Mouse (Mus musculus) midbrain, embryonic 14.5 days (tissue): ENCODE results near the gene Ric3. TPM values are rescaled to one million over a fixed set of nuclear protein-coding genes. Genes with fewer than 3 reads are reported as not detected.

Experiments
- polyA plus RNA-seq: library from polyadenylated mRNA; unstranded; fragments of >200 nt; fragmentation: Nextera tagmentation; extraction: Ambion mirVana; gene quantifications from 2 replicates; pipeline ENCODE4 v1.2.1, GENCODE M21; 2014

The Ric3 gene
- polyA plus RNA-seq, 1 experiment from 2014 or later, result 36.1 TPM

Other genes starting within 250 kb of the Ric3 start
- not detected in 2 replicates for gene Olfr516, start 232.8 kb downstream of the Ric3 start, polyA plus RNA-seq
- not detected in 2 replicates for gene Olfr517, start 211.0 kb downstream of the Ric3 start, polyA plus RNA-seq
- not detected in 2 replicates for gene Olfr518, start 198.3 kb downstream of the Ric3 start, polyA plus RNA-seq
- gene Olfr519, start 188.9 kb downstream of the Ric3 start, polyA plus RNA-seq, result not detected in 2 replicates
- 0.04 TPM in 1 of 2 replicates, not detected in the other for gene Nlrp10, start 153.2 kb downstream of the Ric3 start, polyA plus RNA-seq
- 81.3 and 94.1 TPM in 2 replicates for gene Eif3f, start 148.9 kb downstream of the Ric3 start, polyA plus RNA-seq
- 39.3 and 47.4 TPM in 2 replicates for gene Tub, start 133.0 kb downstream of the Ric3 start, polyA plus RNA-seq
- gene Lmo1, start 91.9 kb upstream of the Ric3 start, polyA plus RNA-seq, result 170 and 189 TPM in 2 replicates